Mouse (Mus musculus): ENCODE results near the gene Psg21. TPM values are rescaled to one million over a fixed set of nuclear protein-coding genes. Genes with fewer than 3 reads are reported as not detected.

Gene Psg21
- not detected in 2 replicates for polyA plus RNA-seq (2012; rRNA removed; ENCODE audit: low replicate concordance)

GRCm38 (mm10) chr7:18656625-18657024 is at the start of gene Psg21:
Gene Psg21 (minus strand): TSS chr7:18656725.

GRCm38 (mm10) chr7:18686085-18686484 is 29.6 kb upstream of the Psg21 start, which contains the start of gene Psg20:
Gene Psg20 (minus strand): TSS chr7:18686185.

DNA sequence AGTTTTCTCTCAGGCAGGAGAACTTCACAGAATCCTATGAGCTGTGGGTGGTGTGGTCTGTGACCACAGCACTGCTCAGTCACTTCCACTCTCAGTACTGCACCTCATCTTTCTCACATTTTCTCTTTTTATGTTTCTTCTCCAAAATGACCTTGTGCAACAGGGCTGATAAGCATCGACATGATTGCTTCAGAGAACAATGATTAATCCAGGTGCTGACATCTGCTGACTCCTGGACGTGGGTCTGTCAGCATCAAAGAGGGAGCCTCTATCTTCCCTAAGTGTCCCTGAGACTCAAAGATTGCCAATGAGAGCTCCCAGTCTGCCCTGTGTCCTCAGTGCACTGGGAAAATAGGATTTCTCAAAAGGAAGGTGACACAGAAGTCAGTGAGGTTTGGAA is 40.1 kb downstream of the Psg21 start, which contains the start of gene Psg23:
TSS of gene Psg23 (minus strand) at position 101 of the 400 bp plus-strand sequence.

Other genes with a start within 250 kb of the Psg21 start
- not detected in 2 replicates for gene Psg28, start 224.7 kb downstream of the Psg21 start, polyA plus RNA-seq (2012; rRNA removed; ENCODE audit: low replicate concordance)
- not detected in 2 replicates for gene Psg26, start 172.5 kb downstream of the Psg21 start, polyA plus RNA-seq (2012; rRNA removed; ENCODE audit: low replicate concordance)
- not detected in 2 replicates for gene Psg25, start 124.5 kb downstream of the Psg21 start, polyA plus RNA-seq (2012; rRNA removed; ENCODE audit: low replicate concordance)
- gene Psg27, start 89.4 kb downstream of the Psg21 start, polyA plus RNA-seq (2012; rRNA removed; ENCODE audit: low replicate concordance) = not detected in 2 replicates
- not detected in 2 replicates for gene Psg23, start 40.2 kb downstream of the Psg21 start, polyA plus RNA-seq (2012; rRNA removed; ENCODE audit: low replicate concordance)
- gene Psg20, start 29.5 kb upstream of the Psg21 start, polyA plus RNA-seq (2012; rRNA removed; ENCODE audit: low replicate concordance) = not detected in 2 replicates
- gene Psg22, start 61.4 kb upstream of the Psg21 start, polyA plus RNA-seq (2012; rRNA removed; ENCODE audit: low replicate concordance) = 0.30 and 0.82 TPM in 2 replicates
- not detected in 2 replicates for gene Psg19, start 141.8 kb upstream of the Psg21 start, polyA plus RNA-seq (2012; rRNA removed; ENCODE audit: low replicate concordance)
- gene Psg17, start 164.9 kb upstream of the Psg21 start, polyA plus RNA-seq (2012; rRNA removed; ENCODE audit: low replicate concordance) = 0.06 and 0.09 TPM in 2 replicates
- 8.4 and 13.8 TPM in 2 replicates for gene Mill2, start 183.2 kb upstream of the Psg21 start, polyA plus RNA-seq (2012; rRNA removed; ENCODE audit: low replicate concordance)
- gene Pglyrp1, start 214.6 kb upstream of the Psg21 start, polyA plus RNA-seq (2012; rRNA removed; ENCODE audit: low replicate concordance) = 35.8 and 92.8 TPM in 2 replicates